Mouse (Mus musculus): Measurements from ENCODE around the gene Ncoa3.

- no peak for TF ChIP-seq POLR2A (IDR thresholded peaks at IDR 0.05; ENCODE audit: borderline replicate concordance, control insufficient read depth, low read depth, low read length)
- TF ChIP-seq CTCF (IDR thresholded peaks at IDR 0.05; ENCODE audit: control insufficient read depth, insufficient read depth, low read length), result no peak
Measured at GRCm38 (mm10) chr2:166084111-166084510, 91.7 kb downstream of the Ncoa3 start.
